Mouse (Mus musculus): ENCODE measurements around the gene Slc11a2.

DNA sequence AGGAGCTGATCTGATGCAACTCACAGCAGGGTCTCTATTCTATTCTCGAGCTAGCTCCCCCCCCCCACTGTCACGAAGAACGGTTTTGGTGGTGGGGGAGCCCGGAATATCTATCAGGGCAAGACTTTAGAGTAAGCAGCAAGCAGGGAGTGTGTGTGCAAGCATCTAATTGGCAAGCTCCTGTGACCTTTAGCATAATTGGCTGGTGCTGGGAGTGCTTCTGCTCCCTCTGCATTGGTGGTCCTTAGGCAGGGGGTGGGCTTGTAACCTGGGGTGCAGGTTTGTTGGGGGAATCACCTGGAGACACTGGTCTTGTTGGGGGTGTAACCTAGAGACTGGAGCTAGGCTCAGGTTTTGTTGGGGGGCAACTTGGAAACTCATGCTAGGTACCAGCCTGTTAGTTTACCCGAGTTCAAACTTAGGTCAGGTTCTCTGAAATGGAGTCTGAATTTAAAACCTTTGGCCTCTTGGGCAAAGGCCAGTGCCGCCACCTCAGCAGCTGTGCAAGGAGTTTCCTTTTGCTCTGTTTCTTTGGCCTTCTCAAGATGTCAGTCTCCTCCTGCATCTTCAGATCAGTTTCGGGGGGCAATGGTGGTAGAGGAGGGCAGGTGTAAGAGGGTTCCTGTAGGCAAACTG, 31.6 kb upstream of the Slc11a2 start:
- no peak for TF ChIP-seq ZC3H11A (IDR thresholded peaks at IDR 0.05; ENCODE audit: borderline replicate concordance, low read depth, low read length)
- TF ChIP-seq HCFC1 (IDR thresholded peaks at IDR 0.05; ENCODE audit: borderline replicate concordance, insufficient read depth, low read length), result no peak
- TF ChIP-seq MAFK (IDR thresholded peaks at IDR 0.05; ENCODE audit: insufficient read depth, low read depth, low read length), result no peak
